Mouse (Mus musculus) retina, embryonic 14.5 days (tissue): ENCODE measurements around the gene Klk10.

ENCODE experiments used
- DNase-seq: peaks from one replicate; pipeline ENCODE4 v3.0.0-alpha.2; 2015; ENCODE audit warnings: low spot score

The Klk10 gene

DNA sequence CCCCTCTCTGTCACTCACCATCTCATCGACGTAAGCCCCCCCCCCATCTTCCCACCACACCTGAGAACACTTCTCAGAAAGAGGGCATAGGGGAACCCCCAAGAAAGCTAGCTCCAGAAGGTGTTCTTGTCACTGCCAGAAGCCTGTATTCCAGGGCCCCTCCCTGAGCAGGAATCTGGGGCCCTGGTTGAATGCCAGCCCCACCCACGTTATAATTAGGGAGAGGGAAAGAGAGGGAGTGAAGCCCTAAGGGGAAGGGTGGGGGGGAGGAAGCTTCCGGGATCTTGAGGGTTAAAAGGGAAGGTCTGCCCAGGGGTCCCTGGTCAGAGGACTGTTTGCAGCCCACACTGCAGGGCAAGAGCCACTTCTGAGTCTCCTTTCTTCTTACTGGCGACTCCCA, at the start of gene Klk10:
TSS of gene Klk10 (plus strand) at position 290 of the 400 bp plus-strand sequence.
- no peak for DNase-seq

GRCm38 (mm10) chr7:43747788-43748187, 33.0 kb upstream of the Klk10 start:
- no peak for DNase-seq

DNA sequence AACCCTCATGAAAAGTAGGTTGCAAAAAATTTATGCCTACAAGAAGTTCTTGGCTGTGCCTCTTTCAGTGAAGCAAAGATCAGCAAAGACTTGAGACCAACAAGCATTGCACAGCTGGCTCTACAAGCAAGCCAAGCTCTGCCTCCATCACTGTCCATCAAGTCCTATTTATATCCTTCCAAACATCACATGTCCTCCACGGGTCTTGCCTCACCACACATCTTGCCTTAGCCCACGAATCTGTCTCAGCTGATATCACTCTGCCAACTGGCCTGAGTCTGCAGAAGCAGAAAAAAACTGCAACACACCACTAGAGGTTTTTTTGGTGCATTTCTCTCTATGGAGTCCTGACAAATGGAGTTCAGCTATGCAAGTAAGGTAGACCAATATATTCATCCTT, 28.0 kb upstream of the Klk10 start:
- no peak for DNase-seq

GRCm38 (mm10) chr7:43766484-43766883, 14.4 kb upstream of the Klk10 start:
- DNase-seq, result no peak

- DNase-seq, result no peak
Measured at GRCm38 (mm10) chr7:43768597-43768996, 12.2 kb upstream of the Klk10 start, which contains the start of gene Klk12. Gene Klk12 (plus strand): TSS chr7:43768897.

GRCm38 (mm10) chr7:43769636-43770035, 11.2 kb upstream of the Klk10 start:
- DNase-seq, result no peak

DNA sequence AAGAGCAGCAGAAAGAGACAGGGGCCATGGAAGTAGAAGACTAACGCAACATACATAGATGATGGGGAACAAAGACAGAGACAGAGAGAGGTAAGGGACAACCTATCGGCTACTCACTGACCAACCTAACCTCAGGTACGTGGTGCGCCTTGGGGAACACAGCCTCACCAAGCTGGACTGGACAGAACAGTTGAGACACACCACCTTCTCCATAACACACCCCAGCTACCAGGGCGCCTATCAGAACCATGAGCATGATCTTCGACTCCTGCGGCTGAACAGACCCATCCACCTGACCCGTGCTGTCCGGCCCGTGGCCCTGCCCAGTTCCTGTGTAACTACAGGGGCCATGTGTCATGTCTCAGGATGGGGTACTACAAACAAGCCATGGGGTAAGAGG, 10.1 kb upstream of the Klk10 start:
- DNase-seq, result no peak

GRCm38 (mm10) chr7:43771916-43772315, 8.9 kb upstream of the Klk10 start:
- DNase-seq, result no peak

GRCm38 (mm10) chr7:43772901-43773300, 7.9 kb upstream of the Klk10 start:
- no peak for DNase-seq

DNA sequence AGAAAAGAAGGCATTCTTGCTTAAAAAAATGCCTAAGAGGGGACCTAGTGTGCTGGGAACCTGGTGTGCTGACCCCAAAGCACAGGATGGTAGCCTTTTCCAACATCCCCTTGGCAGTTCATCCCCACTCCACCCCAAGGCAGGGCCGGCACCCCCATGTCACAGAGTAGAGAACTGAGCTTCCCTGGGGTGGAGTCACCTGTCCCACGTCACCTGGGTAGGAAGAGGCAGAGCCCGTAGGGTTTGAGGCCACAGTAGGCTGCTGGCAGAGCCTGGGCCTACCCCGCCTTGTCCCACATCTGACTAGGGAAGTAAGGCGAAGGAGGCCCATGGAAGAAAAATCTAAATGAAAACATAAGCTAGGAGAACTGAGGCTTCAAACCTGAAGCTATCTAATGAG, 6.5 kb upstream of the Klk10 start, which contains the start of gene Klk11:
TSS of gene Klk11 (plus strand) at position 241 of the 400 bp plus-strand sequence.
- DNase-seq, result no peak

GRCm38 (mm10) chr7:43774802-43775201, 6.0 kb upstream of the Klk10 start:
- DNase-seq, result peak; percentile 25

DNA sequence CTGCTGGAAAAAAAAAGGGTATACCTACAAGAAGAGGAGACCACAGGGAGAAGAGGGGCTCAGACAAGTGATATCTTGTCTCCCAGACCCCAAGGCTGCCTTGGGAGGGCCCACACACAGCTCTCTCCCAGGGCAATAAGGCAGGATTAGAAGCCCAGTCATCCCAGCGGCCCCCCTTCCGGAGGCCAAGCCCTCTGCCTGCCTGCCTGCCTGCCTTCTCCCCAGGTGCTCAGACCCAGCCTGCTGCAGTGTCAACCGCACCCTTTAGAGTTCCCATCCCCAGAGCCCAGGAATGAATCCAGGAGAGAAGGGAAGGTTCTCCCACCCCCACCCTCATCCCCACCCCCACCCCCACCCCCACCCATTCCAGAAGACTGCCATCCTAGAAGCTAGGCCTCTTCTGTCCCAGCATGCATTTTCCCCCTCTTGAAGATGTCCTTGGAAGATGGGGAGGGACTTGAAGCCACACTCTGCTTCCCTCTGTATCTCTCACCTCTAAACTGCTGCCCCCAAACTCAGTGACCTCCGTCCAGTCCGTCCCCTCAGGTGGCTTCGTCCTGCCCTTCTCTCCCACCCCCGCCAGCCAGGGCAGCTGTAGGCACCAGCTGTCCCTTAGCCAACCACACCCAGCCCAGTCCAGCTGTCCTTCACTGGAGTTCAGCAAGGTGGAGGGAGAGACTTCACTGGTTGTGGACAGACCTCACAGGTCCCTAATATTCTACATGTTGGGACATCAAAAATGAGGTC, 5.4 kb upstream of the Klk10 start:
- no peak for DNase-seq

- no peak for DNase-seq
Measured at GRCm38 (mm10) chr7:43776506-43776905, 4.3 kb upstream of the Klk10 start.

- no peak for DNase-seq
Measured at GRCm38 (mm10) chr7:43777423-43777822, 3.4 kb upstream of the Klk10 start.

DNA sequence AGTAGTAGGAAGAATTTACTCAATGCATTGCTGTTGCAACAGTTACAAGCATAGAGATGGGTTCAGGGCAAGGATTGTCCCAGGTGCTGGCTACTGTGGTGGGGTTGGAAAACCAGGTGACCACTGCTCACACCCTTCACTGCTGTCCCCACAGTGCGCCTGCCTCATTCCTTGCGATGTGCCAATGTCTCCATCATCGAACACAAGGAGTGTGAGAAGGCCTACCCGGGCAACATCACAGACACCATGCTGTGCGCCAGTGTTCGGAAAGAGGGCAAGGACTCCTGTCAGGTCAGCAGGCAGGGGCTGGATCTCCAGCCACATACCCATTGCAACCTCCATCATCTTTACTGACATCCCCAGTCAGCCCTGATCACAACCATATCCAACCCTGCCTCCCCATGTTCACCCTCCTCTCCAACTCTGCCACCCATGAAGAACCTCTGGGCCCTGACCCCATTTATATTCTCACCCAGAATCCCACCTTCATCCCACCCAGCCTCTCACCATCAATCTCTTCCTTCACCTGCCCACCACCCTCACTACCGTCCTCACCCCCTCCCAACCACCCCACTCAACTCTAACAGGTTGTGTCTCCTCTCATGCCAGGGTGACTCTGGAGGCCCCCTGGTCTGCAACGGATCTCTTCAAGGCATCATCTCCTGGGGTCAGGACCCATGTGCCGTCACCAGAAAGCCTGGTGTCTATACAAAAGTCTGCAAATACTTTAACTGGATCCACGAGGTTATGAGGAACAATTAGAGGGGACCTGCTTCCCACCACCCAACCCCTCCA, 2.5 kb upstream of the Klk10 start:
- DNase-seq, result no peak

- no peak for DNase-seq
Measured at GRCm38 (mm10) chr7:43780241-43780640, 594 bp upstream of the Klk10 start.

GRCm38 (mm10) chr7:43781541-43781940, 706 bp downstream of the Klk10 start:
- DNase-seq, result no peak

DNA sequence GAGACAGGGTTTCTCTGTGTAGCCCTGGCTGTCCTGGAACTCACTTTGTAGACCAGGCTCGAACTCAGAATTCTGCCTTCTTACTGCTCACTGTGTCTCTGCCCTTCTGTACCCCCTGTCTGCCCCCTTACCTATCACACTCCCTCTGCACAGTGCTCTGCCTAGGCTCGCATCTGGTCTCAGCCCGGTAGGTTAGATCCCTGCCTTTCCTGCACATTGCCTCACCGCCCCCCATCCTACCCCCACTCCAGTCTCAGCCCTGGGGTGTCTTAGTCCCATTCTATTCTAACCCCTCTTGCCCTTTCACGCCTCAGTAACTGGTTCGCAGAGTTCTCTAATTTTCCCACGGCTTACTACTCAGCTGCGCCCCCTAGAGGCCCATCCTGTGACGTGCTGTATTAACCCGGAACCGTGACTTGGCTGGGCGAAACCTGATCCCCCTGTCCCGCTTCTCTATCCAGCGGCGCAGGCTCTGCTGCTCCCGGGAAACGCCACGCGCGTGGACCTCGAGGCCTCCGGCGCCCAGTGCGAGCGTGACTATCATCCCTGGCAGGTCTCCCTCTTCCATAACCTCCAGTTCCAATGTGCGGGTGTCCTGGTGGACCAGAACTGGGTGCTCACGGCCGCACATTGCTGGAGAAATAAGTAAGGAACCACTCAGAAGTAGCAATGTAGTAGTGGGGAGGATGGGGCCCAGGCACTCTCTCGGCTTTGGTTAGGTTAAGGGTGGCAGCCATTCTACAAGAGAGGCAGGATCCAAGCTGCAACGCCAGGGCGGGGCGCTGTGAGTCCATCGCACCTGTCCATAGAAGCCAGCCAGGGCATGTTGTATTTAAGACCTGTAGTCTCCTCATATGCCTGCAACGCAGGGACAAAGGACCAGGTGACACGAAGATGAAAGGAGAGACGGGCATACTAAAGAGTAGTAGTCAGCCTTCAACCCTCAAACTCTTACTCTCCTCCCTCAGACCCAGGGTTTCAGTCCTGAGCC, 1.7 kb downstream of the Klk10 start:
- DNase-seq, result peak; percentile 93

DNA sequence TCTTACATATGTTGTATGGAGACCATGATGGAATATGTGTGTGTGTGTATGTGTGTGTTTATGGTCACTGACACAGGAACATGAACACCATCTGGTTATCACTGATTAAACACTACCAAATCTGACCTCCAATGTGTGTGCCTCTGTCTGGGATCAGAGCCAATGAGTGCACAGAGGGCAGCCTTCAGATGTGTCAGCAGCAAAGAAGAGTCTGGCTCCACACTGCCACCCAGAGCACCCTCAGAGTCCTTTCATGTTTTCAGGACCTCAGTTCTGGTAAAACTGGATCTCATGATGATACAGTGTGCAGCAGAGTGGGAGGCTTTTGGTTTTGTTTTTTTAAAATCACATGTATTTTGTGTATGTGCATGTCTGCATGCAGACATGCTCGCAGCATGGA, 4.5 kb downstream of the Klk10 start:
- DNase-seq, result no peak

- no peak for DNase-seq
Measured at GRCm38 (mm10) chr7:43788096-43788495, 7.3 kb downstream of the Klk10 start.

DNA sequence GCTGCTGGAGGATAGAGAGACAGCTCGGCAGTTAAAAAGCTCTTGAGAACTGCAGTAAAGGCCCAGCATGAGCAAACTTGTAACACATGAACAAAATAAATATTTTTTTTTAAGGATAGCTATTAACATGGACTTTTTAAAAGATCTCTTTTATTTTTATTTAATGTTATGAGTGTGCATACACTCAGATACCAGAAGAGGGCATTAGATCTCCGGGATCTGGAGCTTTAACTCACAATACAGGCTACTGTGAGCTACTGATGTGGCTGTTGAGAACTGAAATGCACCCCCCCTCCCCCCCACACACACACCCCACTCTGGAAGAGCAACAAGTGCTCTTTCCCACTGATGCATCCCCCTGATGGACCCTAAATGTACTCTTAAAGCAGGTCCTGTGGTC, 8.5 kb downstream of the Klk10 start:
- DNase-seq, result no peak

DNA sequence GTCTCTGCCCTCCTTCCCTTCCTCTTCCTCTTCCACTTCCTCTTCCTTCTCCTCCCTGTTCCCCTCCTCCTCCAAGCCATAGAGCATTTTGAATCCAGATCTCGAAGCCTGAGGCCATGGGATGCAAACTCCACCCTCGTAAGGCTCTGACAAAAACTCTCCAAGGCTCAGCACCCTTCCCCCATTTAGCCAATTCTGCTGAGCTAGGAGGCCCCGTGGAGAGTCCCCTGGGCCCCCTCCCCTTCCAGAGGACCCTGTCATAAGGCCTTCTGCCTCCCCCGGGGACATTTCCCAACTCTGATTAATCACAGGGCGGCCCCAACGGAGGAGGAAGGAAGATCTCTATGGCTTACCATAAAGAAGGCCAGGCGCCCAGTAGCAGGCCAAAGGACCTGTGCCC, 10.8 kb downstream of the Klk10 start, which contains the start of gene Klk9:
TSS of gene Klk9 (plus strand) at position 301 of the 400 bp plus-strand sequence.
- DNase-seq, result no peak
